Mouse (Mus musculus) cerebellum, adult (tissue): ENCODE results near the gene Krtap4-7.
"Not testable (repeated sequence)": the region's sequence is repeated elsewhere in the genome, so short reads cannot be mapped to it uniquely, and the experiment has no call there.

Experiments used
- ATAC-seq: cut with Nextera tagmentation; 2 replicates; pipeline ENCODE4 v1.9.2; 2017; ENCODE audit warnings: mild to moderate bottlenecking, moderate library complexity, mixed read lengths; ENCODE audit not compliant: insufficient number of reproducible peaks, low FRiP score, low TSS enrichment

Krtap4-7 gene

DNA sequence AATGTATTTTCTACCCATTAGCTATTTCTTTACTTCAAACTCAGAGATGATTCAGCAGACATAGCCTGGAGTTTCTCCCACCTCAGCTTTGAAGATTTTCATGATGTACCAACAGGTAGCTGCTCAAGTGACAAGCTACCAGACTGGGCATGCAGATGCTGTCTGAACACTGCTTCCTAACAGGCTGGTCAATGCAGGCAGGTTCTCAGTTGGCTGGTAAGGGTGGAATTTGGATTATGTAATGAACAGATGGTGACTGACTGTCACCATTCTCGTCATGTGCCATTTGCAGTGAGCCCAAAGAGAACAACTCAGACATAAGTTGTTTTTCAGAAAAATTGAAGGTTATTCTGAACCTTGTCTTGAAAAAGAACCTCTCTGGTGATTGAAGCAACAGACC is 34.8 kb downstream of the Krtap4-7 start:
- ATAC-seq: no peak

DNA sequence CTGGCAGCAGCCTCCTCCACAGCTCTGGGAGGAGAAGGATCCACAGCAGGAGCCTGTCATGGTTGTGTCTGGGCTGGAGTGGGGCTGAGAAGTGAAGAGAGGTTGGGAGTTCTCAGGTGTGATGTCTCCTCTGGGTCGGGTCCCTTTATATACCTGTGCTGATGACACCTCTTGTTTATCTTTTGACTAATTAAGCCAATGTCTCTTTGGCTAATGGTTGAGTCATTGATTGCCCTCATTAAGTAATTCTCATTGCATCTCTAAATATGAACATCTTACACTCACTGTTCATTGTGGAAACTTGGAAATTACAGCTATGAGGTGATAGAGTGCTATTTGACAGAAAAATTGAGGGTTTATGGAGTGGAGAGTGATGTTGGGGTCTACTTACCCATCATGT is 40.7 kb downstream of the Krtap4-7 start, which contains the start of gene Gm11938:
Gene Gm11938 (minus strand): TSS at position 101 of the 400 bp plus-strand sequence.
- ATAC-seq: not testable (repeated sequence)

DNA sequence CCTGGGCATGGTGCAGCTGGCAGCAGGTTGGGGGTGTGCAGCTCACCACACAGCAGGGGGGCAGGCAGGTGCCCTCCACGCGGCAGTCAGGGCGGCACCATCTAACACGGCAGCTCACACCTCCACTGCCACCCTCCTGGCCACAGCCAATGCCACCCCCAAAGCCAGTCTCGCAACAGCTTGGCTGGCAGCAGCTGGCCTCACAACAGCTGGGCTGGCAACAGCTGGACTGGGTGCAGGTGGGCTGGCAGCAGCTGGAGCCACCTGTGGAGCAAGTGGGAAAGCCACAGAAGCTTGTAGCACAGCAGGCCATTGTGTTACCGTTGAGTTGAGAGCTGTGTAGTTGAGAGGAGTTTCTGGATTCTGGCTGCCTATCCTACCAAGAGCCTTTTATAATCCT is 46.1 kb downstream of the Krtap4-7 start, which contains the start of gene Krtap9-3:
Gene Krtap9-3 (minus strand): TSS at position 364 of the 400 bp plus-strand sequence.
- not testable (repeated sequence) for ATAC-seq
